Mouse (Mus musculus) kidney, adult 2 months (tissue): ENCODE data around the gene Hoxa5. TPM values are rescaled to one million over a fixed set of nuclear protein-coding genes. Genes with fewer than 3 reads are reported as not detected.
A peak's percentile ranks its signal among the peaks of the same experiment; 100 is the strongest.

Experiments
- DNase-seq: peaks from one replicate; pipeline ENCODE4 v3.0.0; 2021
- H3K27ac ChIP-seq: fragments of 200-500 bp; 2 replicates; pipeline ENCODE4 v1.5.1; 2012; ENCODE audit warnings: low read depth, low read length, control low read depth, inconsistent platforms; ENCODE audit not compliant: insufficient read depth
- H3K27me3 ChIP-seq: fragments of 200-500 bp; replicated peaks from 2 replicates; pipeline ENCODE4 v1.6.1; 2012; ENCODE audit warnings: mild to moderate bottlenecking, moderate library complexity, low read length, inconsistent platforms; ENCODE audit not compliant: control insufficient read depth, insufficient read depth
- H3K36me3 ChIP-seq: fragments of 200-500 bp; 2 replicates; pipeline ENCODE4 v1.6.1; 2012; ENCODE audit warnings: mild to moderate bottlenecking, moderate library complexity, low read length, inconsistent platforms; ENCODE audit not compliant: control insufficient read depth, insufficient read depth
- H3K4me1 ChIP-seq: fragments of 200-500 bp; 2 replicates; pipeline ENCODE4 v1.6.1; 2011; ENCODE audit warnings: low read length; ENCODE audit not compliant: control insufficient read depth, insufficient read depth
- H3K4me3 ChIP-seq: fragments of 200-500 bp; 2 replicates; pipeline ENCODE4 v1.5.1; 2011; ENCODE audit warnings: mild to moderate bottlenecking, low read depth, low read length, control low read depth; ENCODE audit not compliant: insufficient read depth
- CTCF ChIP-seq: fragments of 200-500 bp; conservative IDR thresholded peaks from 2 replicates; pipeline ENCODE4 v1.5.1; 2011; ENCODE audit warnings: low read depth, mild to moderate bottlenecking, control low read depth, low read length, moderate library complexity, mixed read lengths; ENCODE audit not compliant: insufficient read depth, insufficient read length
- POLR2A ChIP-seq: fragments of 200-500 bp; IDR thresholded peaks from one replicate; pipeline ENCODE4 v1.6.1; 2011; ENCODE audit warnings: low read depth, low read length, control low read depth
- WGBS: fragments of 180-500 bp; shearing (Covaris S2); methylation state at CpG from one replicate; pipeline ENCODE4 v1.1.7; 2018; 5-methylcytosine and 5-hydroxymethylcytosine counted together
- polyA plus RNA-seq: library from polyadenylated mRNA; depleted of rRNA; stranded (reverse); fragments of >200 nt; gene quantifications from 2 replicates; pipeline ENCODE4 v1.2.3, GENCODE M21; 2012

Hoxa5 gene
- polyA plus RNA-seq, 1 experiment = 6.9 TPM

DNA sequence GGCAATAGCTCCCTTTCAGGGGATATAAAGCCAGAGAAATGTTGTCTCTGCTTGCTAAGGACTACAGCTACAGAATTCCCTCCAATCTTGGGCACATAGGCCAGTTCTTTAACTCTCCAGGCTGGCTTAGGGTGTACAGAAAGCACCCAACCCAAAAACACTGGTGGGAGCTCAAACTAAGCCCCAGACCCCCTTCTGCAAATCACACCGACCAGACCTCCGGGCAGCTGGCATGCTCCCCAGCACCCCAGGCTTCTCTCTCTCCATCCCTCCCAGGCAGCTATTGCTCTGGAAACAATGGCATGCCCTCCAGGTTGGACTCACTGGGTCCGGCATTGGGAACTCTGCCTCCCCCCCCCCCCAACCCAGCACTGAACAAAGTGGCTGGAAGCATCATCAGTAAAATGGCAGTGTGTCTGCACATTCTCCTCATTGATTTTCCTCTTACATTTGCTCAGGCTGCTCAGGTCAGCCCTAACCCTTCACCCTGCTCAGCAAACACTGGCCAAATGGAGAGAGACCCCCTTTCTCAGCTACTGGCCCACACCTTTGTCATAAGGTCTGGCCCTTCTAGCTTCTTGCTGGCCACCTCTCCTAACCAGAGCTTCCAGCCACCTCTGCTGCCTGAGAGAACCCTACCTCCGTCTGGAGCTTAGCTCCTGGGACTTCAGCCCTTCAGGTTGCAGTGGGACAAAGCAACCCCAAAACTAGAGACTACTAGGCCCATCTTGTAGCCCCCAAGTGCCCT is 25.3 kb downstream of the Hoxa5 start:
- TF ChIP-seq POLR2A = no peak
- no peak for TF ChIP-seq CTCF
- no peak for DNase-seq
- H3K27ac ChIP-seq = peak overlapping the region; percentile 32; the same call in 1 of the 2 replicates
- H3K27me3 ChIP-seq = no peaks in the 10 kb centered on the region
- 28% methylated on average over 4 of the region's 4 CpGs for WGBS
- no peaks in the 10 kb centered on the region for H3K36me3 ChIP-seq
- peaks cover 38% of the 10 kb centered on the region for H3K4me1 ChIP-seq
- H3K4me3 ChIP-seq = no peak overlapping the region

DNA sequence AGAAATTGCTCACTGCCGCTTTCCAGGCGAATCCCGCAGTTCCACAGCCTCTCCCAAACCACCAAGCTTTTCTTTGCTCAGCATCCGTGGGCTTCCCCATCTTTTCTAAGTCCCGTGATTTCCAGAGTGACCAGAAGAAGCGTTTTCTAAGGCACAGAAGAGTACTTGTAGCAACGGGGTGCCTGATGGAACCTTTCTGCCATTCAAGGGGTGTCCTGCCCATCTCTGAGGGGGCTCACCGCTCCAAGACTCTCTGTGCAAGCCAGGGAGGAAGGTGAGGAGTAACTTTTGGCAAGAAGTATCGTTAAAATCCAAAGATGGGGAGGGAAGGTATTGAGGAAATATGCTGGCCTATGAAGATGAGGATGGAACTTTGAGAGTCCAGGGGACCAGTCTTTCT is 26.6 kb downstream of the Hoxa5 start:
- Histone ChIP-seq H3K4me1 (peaks cover 32% of the 10 kb centered on the region; the same call in 1 of the 2 replicates), H3K27ac (peak overlapping the region; percentile 35; the same call in 1 of the 2 replicates), H3K4me3 (peak overlapping the region; percentile 16; the same call in 1 of the 2 replicates), H3K36me3 (no peaks in the 10 kb centered on the region), H3K27me3 (no peaks in the 10 kb centered on the region)
- no peak for TF ChIP-seq CTCF
- no peak for TF ChIP-seq POLR2A
- WGBS = 38% methylated on average over 9 of the region's 9 CpGs
- DNase-seq = no peak

DNA sequence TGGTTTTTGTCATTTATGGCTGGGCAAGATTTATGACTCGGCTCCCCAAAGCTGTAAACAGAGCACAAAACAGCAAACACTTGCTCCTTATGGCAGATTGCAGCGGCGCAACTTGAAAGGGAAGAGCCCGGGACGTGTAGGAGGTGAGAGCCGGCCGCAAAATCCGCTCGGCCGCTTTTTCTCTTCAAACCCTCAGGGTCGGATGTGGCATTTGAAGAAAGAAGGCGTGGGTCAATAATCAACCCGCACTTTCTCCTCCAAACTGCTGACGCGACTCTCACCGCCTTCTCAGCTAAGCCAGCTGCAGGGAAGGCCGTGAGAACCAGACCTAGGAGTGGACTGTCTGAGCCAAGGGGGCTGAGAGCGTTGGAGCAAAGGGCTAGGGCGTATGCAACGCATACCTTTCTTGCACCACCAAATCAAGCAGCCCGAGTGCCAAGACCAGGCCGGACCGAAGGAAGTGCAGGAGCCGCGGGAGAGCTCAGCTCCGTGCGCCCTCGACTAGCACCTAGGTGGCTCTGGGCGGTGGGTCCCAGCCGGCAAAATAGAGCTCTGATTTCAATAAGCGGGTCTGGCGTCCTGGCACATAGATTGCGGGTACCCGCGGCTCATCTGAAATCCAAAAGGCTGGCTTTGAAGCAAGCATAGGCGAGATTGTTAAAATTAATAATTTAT is 27.2 kb downstream of the Hoxa5 start, which contains the start of gene 5730596B20Rik:
Gene 5730596B20Rik, plus strand, starts transcription at position 438 of the 675 bp plus-strand sequence.
- H3K27ac ChIP-seq = peak within 1 kb of the TSS; percentile 59
- H3K4me1 ChIP-seq = peaks cover 32% of the 10 kb centered on the region; the same call in 1 of the 2 replicates
- H3K4me3 ChIP-seq = peak within 1 kb of the TSS; percentile 29
- no peaks in the 10 kb centered on the region for H3K36me3 ChIP-seq
- 15% methylated on average over 36 of the region's 36 CpGs for WGBS
- H3K27me3 ChIP-seq = no peaks in the 10 kb centered on the region
- TF ChIP-seq POLR2A (peak; percentile 35), CTCF (no peak)
- peak; percentile 92 for DNase-seq

DNA sequence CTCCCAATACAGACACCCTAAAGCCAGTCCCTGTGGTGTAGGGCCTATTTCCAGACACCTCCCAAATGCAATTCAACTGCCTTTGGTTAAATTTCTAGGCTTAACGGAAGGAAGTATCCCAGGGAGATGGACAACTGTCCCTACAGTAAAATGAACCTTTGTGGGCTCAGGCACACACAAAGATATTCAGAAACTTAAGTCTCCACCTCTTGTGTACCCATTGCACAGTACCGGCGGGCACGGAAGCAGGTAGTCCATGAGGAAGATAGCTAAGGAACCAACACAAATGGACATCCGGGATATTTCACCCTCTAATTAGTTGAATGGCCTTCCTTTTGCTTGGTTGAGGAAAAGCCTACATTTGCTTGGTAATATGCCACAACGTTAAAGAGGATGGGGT is 28.0 kb downstream of the Hoxa5 start:
- no peaks in the 10 kb centered on the region for H3K27me3 ChIP-seq
- peak; percentile 34 for DNase-seq
- no peak for TF ChIP-seq CTCF
- no peak for TF ChIP-seq POLR2A
- H3K36me3 ChIP-seq = no peaks in the 10 kb centered on the region
- H3K4me3 ChIP-seq = peak overlapping the region; percentile 29
- peak overlapping the region; percentile 59 for H3K27ac ChIP-seq
- WGBS = 28% methylated on average over 6 of the region's 6 CpGs
- H3K4me1 ChIP-seq = peaks cover 32% of the 10 kb centered on the region; the same call in 1 of the 2 replicates

DNA sequence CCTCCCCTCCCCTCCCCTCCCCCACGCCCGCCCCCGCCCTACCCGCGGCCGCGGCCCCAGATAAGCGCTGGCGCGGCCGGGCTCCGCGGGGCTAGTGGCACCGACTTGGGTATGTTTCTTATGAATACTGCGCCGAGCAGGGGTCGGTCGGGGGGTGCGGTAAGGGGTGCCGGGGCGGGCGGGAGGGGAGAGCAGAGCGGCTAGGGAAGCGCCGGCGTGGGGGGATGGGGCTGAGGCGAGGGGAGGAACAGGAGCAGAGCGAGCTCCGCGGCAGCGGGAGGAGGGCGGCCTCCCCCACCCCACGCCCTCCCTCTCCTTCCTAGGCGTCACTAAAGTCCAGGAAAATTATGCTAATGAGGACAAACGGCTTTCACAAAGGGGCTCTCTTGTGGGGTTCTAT is 28.5 kb downstream of the Hoxa5 start:
- peak; percentile 60 for DNase-seq
- peaks cover 30% of the 10 kb centered on the region; the same call in 1 of the 2 replicates for H3K4me1 ChIP-seq
- no peaks in the 10 kb centered on the region for H3K36me3 ChIP-seq
- H3K4me3 ChIP-seq = peak overlapping the region; percentile 29
- no peaks in the 10 kb centered on the region for H3K27me3 ChIP-seq
- peak overlapping the region; percentile 59; the same call in 1 of the 2 replicates for H3K27ac ChIP-seq
- WGBS = 16% methylated on average over 18 of the region's 35 CpGs
- TF ChIP-seq POLR2A (no peak), CTCF (no peak)

DNA sequence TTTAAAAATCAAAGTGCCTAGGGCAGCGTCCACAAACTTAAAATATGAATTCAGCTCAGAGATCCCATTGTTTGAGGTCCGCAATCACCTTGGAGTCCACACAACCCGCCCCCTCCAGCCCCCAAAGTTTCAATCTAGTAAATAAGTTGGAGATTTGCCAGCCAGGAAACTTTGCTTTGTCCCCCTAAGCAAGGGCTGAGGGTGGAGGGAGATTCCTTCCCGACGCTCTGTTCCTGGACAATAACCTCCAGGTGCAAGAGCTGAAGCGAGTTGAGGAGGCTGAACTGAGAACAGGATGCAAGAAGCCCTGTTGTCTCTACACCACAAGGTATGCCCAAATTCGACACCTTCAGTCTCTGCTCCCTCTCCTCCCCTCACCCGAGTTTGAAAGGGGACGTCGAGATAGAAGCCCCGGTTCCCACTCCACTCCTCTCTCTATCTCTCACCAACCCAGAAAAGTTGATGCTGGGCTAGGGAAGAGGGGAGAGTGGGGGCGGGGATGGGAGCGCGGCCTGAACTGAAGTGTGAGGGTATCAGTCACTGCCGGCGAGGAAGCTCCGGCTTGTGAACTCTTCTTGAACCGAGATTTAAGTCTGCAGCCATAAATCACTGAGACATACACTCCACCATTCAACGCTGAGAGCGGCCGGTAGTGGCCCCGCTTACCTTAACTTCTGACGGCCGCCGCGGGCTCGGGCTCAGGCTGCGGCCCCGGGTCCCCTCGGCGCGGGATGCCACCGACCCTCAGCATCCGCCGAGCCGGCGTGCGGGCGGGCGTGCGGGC is 29.2 kb downstream of the Hoxa5 start:
- DNase-seq = peak; percentile 66
- peak overlapping the region; percentile 29 for H3K4me3 ChIP-seq
- H3K27me3 ChIP-seq = no peaks in the 10 kb centered on the region
- no peaks in the 10 kb centered on the region for H3K36me3 ChIP-seq
- 15% methylated on average over 41 of the region's 41 CpGs for WGBS
- peak overlapping the region; percentile 3; the same call in 1 of the 2 replicates for H3K27ac ChIP-seq
- no peak for TF ChIP-seq POLR2A
- no peak for TF ChIP-seq CTCF
- H3K4me1 ChIP-seq = peaks cover 30% of the 10 kb centered on the region; the same call in 1 of the 2 replicates
